Mouse (Mus musculus): Measurements from ENCODE around the gene Krt36.

GRCm38 (mm10) chr11:100140966-100141365, 35.5 kb upstream of the Krt36 start:
- TF ChIP-seq CTCF (conservative IDR thresholded peaks at IDR 0.05; ENCODE audit: insufficient read depth, insufficient read length, low read depth, low read length) (no peak), POLR2A (IDR thresholded peaks at IDR 0.05; ENCODE audit: low read depth, low read length) (no peak)
